Mouse (Mus musculus): Measurements from ENCODE around the gene Dad1. TPM values are rescaled to one million over a fixed set of nuclear protein-coding genes. Genes with fewer than 3 reads are reported as not detected.
"Not testable (repeated sequence)": the region's sequence is repeated elsewhere in the genome, so short reads cannot be mapped to it uniquely, and the experiment has no call there.

Dad1 gene
- polyA plus RNA-seq, 1 experiment from 2014 or later, result 65.9 TPM

DNA sequence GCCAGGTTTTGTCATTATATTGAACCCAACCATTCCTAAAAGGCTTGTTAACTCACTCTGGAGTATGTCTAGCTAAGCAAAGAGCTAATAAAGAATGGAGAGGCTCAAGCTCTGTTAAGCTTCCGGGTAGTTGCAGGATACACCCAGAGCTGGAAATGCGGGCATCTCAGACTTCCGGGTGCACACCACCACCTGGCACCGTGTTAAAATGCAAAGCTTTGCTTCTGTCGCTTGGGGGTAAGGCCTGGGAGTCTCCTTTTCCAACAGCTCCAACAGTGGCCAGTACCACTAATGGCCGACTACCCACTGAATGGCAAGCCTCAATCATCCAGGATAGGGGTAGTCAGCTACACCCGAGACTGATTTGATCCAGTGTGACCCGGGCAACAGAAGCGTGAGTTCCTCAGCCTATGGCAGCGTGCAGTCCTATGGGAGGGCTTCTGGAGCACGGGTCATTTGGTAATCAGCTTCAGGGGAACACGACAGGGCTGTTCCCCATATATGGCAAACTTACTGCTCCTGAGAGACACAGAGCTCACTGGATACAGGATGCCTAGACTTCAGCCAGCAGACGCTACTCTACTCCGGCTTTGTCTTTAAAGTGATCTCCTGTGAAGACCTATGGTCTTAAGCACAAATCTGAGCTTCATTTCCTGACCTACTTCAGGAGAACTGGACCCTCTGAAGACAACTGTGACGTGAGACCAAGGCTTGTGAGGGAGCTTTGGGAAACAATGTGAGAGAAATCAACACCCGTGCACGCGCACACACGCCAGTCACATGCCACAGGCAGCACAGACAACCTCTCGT, 19.5 kb downstream of the Dad1 start:
- 93% methylated on average over 19 of the region's 20 CpGs for WGBS (ENCODE audit: missing documents)
- H3K36me3 ChIP-seq (ENCODE audit: inconsistent target), result no peaks in the 10 kb centered on the region
- H3K4me3 ChIP-seq (ENCODE audit: inconsistent target), result no peak overlapping the region
- H3K27ac ChIP-seq, result no peak overlapping the region
- H3K79me2 ChIP-seq (ENCODE audit: inconsistent target), result peaks cover 4% of the 10 kb centered on the region; the same call in 1 of the 2 replicates

DNA sequence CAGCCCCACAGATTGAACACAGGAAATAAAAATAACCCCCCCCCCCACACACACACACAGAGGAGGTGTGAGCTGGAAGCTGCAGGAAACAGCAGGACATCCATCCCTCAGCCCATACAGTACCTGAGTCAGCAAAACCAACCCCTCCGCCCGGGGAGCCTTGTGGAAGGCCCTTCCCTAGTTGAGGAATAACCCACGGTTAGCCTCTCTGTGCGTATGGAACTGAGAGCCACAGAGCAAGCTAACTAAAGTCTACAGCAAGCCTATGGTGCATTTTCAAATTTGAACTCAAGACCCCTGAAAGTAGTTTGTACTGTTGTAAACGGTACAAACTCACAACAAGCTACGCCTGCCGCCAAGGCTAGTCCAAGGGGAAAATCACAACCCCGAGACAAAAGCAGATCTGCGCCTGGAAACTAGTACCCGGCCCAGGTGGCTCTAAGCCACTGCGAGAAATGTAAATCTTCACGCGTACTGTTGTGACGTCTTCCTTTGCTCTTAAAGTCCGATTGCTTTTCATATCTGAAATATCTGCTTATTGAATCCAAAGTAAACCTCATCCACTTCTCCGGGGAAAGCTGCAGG, 20.3 kb downstream of the Dad1 start:
- Histone ChIP-seq H3K4me3 (ENCODE audit: inconsistent target) (no peak overlapping the region), H3K27ac (no peak overlapping the region)
- 55% methylated on average over 16 of the region's 16 CpGs for WGBS (ENCODE audit: missing documents)

DNA sequence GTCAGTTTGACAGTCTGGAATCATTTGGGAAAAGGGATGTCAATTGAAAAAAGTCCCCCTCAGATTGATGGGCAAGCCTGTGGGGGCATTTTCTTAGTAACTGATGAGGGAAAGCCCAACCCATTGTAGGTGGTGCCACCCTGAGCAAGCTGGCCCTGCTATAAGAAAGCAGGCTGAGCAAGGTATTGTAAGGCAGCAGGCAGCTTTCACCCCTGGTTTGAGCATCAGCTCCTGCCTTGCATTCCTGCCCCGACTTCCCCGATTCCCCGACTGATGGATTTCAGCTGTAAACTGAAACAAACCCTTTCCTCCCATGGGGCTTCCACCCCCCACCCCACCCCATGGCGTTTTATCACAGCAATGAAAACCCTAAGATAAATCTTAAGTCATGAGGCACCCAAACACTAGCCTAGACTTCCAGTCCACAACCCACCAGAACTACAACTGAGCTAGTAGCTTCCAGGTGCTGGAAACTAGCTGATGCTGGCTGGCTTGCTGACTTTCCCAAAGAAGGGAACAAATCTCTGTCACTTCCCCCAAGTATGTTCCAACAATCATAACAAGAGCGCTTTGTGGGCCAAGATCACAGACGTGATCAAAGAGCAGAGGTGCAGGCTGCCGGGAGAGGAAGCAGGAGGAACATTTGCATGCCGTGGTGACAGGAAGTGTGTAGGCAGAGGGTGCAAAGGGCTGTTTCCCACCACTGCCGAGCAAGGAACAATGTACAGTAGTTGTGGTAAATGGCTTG, 20.9 kb downstream of the Dad1 start:
- 7% methylated on average over 9 of the region's 9 CpGs for WGBS (ENCODE audit: missing documents)

More for the DNA sequence above, 20.3 kb downstream of the Dad1 start:
- peaks cover 1% of the 10 kb centered on the region; the same call in 1 of the 2 replicates for H3K79me2 ChIP-seq (ENCODE audit: inconsistent target)
- H3K36me3 ChIP-seq (ENCODE audit: inconsistent target), result no peaks in the 10 kb centered on the region

DNA sequence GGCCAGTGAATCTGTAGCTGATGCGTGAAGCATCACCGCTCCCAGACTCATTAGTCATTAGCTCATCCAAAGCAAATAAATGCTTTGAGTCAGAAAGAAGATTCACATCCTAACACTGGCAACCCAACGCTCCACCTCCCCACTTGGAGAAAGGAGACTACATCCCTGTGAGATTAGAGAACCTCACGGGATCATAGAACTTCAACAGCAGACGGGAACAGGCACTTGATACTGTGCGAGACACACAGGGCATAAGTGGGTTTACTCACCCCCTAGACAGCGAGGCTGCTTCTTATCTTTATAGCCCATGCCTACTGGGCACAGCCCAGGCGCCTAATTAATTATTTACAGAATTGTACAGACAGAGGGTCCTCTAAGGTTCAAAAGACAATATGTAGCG, 21.8 kb downstream of the Dad1 start:
- 86% methylated on average over 9 of the region's 9 CpGs for WGBS (ENCODE audit: missing documents)
- H3K4me3 ChIP-seq (ENCODE audit: inconsistent target), result no peak overlapping the region
- no peaks in the 10 kb centered on the region; the same call in 1 of the 2 replicates for H3K79me2 ChIP-seq (ENCODE audit: inconsistent target)
- no peaks in the 10 kb centered on the region for H3K36me3 ChIP-seq (ENCODE audit: inconsistent target)
- no peak overlapping the region for H3K27ac ChIP-seq

More for the DNA sequence above, 20.9 kb downstream of the Dad1 start:
- H3K36me3 ChIP-seq (ENCODE audit: inconsistent target), result no peaks in the 10 kb centered on the region
- no peak overlapping the region for H3K4me3 ChIP-seq (ENCODE audit: inconsistent target)
- no peaks in the 10 kb centered on the region; the same call in 1 of the 2 replicates for H3K79me2 ChIP-seq (ENCODE audit: inconsistent target)
- no peak overlapping the region for H3K27ac ChIP-seq

DNA sequence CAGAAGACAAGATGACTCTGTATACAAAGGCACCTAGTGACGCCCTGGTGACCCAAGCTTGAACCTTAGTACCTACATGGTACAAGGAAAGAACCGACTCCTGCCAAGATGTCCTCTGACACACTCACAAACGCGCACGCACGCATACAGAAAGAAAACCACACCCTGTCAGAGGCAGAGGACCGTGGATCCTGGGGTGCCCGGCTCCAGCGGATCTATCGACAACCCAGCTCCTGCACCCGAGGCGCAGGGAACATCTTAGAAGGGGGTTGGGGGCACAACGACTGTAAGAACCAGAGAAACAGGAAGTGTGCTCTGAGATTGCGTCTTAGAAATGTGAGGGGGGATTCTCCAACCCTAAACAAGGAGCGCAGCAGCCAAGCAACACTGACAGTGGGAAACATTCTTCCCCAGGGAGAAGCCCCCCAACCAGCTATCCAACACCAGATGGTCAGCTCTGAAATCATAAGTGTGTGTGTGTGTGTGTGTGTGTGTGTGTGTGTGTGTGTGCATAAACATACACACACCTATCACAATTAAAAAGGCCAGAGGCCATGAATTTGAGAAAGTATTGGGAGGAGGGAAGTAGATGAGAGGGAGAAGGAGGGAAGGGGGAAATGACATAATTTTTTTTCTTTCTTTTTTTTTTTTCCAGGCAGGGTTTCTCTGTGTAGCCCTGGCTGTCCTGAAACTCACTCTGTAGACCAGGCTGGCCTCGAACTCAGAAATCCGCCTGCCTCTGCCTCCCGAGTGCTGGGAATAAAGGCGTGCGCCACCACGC, 22.5 kb downstream of the Dad1 start:
- Histone ChIP-seq H3K4me3 (ENCODE audit: inconsistent target) (no peak overlapping the region), H3K36me3 (ENCODE audit: inconsistent target) (no peaks in the 10 kb centered on the region), H3K27ac (no peak overlapping the region), H3K79me2 (ENCODE audit: inconsistent target) (no peaks in the 10 kb centered on the region)
- 38% methylated on average over 21 of the region's 21 CpGs for WGBS (ENCODE audit: missing documents)

DNA sequence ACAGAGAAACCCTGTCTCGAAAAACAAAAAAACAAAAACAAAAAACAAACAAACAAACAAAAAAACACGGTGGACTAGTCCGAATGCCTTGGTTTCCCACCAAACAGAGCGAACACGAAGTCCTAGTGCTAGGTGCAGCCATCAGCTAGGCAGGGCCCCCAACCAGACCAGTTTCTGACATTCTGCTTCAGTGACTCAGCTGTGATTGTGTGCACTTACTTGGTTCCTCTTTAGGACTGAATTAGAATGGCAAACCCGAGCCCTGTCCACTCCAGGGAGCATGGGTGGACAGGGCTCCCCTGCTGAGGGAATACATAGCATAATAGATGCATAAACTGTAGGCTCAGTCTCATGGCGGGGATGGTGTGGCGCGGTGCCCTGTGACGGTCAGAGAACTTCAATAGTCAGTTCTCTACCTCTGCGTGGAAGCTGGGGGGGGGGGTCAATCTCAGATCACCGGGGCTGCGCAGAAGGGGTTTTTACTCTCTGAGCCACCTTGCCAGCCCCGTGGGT, 23.2 kb downstream of the Dad1 start:
- H3K79me2 ChIP-seq (ENCODE audit: inconsistent target), result no peaks in the 10 kb centered on the region
- no peak overlapping the region for H3K4me3 ChIP-seq (ENCODE audit: inconsistent target)
- no peaks in the 10 kb centered on the region for H3K36me3 ChIP-seq (ENCODE audit: inconsistent target)
- H3K27ac ChIP-seq, result no peak overlapping the region
- 59% methylated on average over 14 of the region's 14 CpGs for WGBS (ENCODE audit: missing documents)

DNA sequence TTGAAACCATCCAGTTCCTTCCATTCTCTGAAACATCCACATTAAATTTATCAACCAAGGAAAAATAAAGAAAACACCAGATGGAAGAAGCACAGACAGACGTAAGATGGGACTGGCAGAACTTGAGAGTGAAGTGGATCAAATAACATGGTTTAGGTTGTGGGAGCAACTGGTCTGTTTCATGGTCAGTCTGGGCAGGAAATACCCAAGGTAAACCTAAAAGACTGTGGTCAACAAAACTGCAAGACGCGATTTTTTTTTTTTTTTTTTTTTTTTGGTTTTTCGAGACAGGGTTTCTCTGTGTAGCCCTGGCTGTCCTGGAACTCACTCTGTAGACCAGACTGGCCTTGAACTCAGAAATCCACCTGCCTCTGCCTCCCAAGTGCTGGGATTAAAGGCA, 24.1 kb downstream of the Dad1 start:
- WGBS (ENCODE audit: missing documents), result 100% methylated on average over 1 of the region's 4 CpGs
- H3K4me3 ChIP-seq (ENCODE audit: inconsistent target); H3K79me2 ChIP-seq (ENCODE audit: inconsistent target); H3K27ac ChIP-seq; H3K36me3 ChIP-seq (ENCODE audit: inconsistent target): not testable (repeated sequence)

DNA sequence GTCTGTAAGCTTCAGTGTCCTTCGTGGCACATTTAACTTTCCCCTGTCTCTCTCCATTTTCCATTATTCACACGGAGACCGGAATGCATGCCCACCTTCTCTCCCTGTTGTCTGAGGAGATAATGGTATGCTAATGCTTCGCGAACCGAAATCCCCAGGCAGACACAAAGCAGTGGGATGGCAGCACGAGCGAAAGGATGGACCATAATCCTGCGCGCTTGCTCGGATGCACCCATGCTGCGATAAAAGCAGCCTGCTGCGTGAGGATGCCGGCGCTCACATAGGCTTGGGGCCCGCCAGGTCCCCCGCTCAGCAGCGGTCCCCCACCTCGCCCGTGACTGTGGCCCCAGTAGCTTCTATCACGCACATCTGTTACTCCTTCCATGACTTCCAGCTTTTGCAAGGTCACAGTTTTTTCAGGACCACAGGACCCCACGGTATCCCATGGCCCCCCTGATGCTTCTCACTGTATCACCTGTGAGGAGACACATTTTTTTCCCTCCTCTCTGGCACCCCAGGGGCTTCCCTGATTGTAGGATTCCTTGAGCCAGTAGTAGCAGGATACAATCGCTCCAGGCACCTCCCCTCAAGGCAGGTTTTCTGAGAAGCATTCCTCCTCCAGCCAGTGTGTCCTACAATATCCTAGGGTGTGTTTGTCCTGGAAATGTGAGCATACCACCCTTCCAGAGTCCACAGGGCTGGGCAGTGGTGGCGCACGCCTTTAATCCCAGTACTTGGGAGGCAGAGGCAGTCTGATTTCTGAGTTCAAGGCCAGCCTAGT, 24.8 kb downstream of the Dad1 start:
- no peak overlapping the region for H3K4me3 ChIP-seq (ENCODE audit: inconsistent target)
- no peaks in the 10 kb centered on the region for H3K36me3 ChIP-seq (ENCODE audit: inconsistent target)
- no peaks in the 10 kb centered on the region for H3K79me2 ChIP-seq (ENCODE audit: inconsistent target)
- H3K27ac ChIP-seq, result no peak overlapping the region
- WGBS (ENCODE audit: missing documents), result 90% methylated on average over 25 of the region's 25 CpGs

DNA sequence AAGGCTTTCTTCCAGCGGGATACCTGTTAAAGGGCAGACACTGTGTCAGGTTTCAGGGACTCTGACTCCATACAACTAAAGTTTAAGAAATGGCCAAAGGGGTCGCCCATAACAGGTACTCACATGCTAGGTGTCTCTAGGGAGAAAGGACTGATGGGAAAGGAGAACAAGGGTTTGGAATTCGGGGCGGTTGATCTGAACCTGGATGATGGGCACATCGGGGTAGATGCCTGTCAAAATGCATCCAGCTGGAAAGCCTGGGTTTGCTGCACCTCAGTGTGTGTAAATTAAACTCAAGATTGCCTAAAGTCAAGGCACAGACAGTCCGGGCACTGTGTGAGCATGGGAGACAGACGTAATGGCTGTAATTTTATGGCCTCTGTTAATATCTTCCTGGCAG, 25.4 kb downstream of the Dad1 start:
- H3K79me2 ChIP-seq (ENCODE audit: inconsistent target), result no peaks in the 10 kb centered on the region
- H3K27ac ChIP-seq, result no peak overlapping the region
- H3K36me3 ChIP-seq (ENCODE audit: inconsistent target), result no peaks in the 10 kb centered on the region
- 70% methylated on average over 7 of the region's 7 CpGs for WGBS (ENCODE audit: missing documents)
- H3K4me3 ChIP-seq (ENCODE audit: inconsistent target), result no peak overlapping the region

DNA sequence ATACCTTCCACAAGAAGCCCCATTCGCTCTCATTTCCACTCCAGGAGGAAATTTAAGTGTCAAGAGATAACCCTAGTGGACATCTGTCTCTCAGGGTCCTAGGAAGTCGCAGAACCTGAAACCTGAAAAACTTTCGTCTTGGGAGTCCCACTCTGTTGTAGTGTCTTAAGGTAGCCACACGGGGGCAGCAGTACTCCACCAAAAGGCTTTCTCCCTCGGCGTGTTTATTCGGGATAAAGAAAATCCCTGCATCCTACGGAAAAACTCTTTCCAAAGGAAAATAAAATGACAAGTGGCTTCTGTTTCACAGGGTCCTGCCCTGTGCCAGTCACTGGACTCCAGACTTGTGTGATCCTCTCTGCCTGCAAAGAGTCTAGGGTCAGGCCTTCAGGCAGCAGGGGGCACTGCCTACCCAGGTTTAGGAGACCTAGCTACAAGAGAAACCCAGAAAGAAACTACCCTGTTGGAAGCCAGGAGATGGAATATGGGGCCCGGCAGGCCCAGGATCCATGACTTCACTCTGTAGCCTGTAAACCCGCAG, 25.9 kb downstream of the Dad1 start:
- no peaks in the 10 kb centered on the region for H3K79me2 ChIP-seq (ENCODE audit: inconsistent target)
- no peaks in the 10 kb centered on the region for H3K36me3 ChIP-seq (ENCODE audit: inconsistent target)
- peak overlapping the region; percentile 8; the same call in 1 of the 2 replicates for H3K4me3 ChIP-seq (ENCODE audit: inconsistent target)
- no peak overlapping the region for H3K27ac ChIP-seq
- whole genome bisulfite sequencing (ENCODE audit: missing documents), result 2% methylated on average over 10 of the region's 10 CpGs

DNA sequence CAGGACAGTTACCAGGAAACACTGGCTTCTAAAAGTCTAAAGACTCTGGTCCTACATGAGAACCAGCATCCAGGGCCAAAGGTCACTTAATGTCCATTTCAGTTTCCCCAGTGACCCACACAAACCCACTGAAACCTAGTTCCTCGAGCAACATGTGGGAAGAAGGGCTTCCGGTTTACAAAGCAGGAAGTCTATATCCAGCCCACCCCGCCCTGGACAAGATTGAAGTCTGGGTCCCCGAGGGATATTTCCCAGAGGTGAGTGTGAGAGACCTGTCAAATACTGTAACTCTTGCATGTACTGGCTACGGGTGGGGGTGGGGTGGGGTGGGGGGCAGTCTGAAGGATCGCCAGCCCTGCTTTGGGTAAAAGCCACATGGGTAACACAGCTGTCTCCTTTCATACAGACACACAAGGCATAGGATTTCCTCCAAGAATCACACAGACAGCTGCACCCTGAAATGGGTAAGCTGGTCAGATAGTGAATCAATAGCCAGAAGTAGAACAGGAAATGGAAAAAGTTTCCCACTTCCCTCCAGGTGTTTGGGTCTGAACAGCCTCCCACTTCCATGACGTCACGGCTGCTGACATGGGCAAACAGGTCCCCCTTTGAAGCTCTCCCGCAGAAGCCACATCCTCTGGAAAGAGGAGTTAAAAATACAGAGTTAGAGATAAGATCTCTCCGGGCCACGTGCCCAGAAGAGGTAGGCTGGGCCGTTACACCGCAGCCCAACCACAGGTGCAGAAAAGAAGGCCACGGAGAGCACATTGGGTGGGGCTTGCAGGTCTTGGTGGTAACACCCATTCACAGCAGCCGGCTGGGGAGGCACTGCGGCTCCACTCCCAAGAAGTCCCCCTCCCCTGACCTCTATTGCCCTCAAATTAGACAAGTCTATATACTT, 26.7 kb downstream of the Dad1 start:
- H3K36me3 ChIP-seq (ENCODE audit: inconsistent target), result no peaks in the 10 kb centered on the region
- H3K27ac ChIP-seq, result no peak overlapping the region
- no peaks in the 10 kb centered on the region for H3K79me2 ChIP-seq (ENCODE audit: inconsistent target)
- WGBS (ENCODE audit: missing documents), result 3% methylated on average over 16 of the region's 16 CpGs
- H3K4me3 ChIP-seq (ENCODE audit: inconsistent target), result peak overlapping the region; percentile 8; the same call in 1 of the 2 replicates

DNA sequence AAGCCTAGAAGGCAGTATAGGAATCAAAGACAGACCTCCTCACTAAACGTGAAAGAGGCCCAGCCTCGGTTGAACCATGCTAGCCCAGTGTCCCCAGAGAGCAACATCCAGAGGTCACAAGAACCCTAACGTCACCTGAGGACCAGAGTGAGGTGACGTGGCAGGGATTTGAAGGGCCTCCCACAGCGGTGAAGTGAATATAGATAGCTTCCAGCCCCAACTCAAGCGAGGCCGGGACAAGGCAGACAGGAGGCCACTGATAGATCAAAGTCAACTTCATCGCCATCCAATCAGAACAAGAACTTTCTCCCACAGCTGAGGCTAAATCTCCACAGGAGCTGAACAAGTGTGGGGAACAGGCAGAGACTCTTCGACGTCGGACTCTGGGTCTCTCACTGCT, 28.2 kb downstream of the Dad1 start:
- H3K36me3 ChIP-seq (ENCODE audit: inconsistent target), result no peaks in the 10 kb centered on the region
- no peak overlapping the region for H3K4me3 ChIP-seq (ENCODE audit: inconsistent target)
- 94% methylated on average over 11 of the region's 11 CpGs for WGBS (ENCODE audit: missing documents)
- H3K27ac ChIP-seq, result no peak overlapping the region
- no peaks in the 10 kb centered on the region for H3K79me2 ChIP-seq (ENCODE audit: inconsistent target)
